ENCODE assay signal across 23 mouse cellular contexts in the genomic region with DNA sequence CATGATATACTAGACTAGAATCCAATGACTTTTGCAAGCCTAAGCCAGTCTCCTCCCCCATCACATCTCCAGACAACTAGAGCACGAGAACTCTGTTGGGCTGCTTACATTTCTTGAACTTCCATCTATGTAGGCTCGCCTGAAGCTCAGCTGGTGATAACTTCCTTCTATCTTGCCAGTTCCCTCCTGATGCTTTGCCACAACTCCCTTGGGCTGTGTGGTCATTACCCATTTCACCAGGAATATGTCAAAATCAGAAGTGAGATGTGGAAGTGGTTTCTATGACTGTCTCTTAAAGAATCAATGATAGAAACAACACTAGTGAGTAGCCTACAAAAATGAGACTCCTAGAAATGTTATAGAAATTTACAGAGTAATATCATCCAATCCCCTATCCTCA. TPM values are rescaled to one million over a fixed set of nuclear protein-coding genes. Genes with fewer than 3 reads are reported as not detected.
DNase-seq lines count a peak whose midpoint lies in the region; ATAC-seq and TF ChIP-seq lines count a peak whose summit lies in the region.
"Had no signal": no experiment of that assay in that cellular context is flagged by ENCODE, and none has a peak within 500 bp of the region (broad histone marks: within the 10 kb centered on the region; RNA-seq: fewer than 3 reads in every experiment).

No protein-coding gene starts in this region.

- peak; percentile 77 for ATAC-seq in megakaryocyte progenitor cell, adult 5-6 weeks (replicated peaks; ENCODE audit: poor library complexity)
- ATAC-seq: forebrain, postnatal 0 days; hindbrain, postnatal 0 days had no signal

- 67% methylated on average over 2 of the region's 2 CpGs for WGBS in lung, adult 2 months

- dilution Hi-C loops in CH12.LX (cut with MboI; ENCODE audit: extremely low pct_ligation_motif_present, extremely low pct_unique_long_range_greater_than_20kb, low sequenced_read_pairs) = no loop called here

- no peak for TF ChIP-seq RAD21 in CH12.LX (IDR thresholded peaks at IDR 0.05; ENCODE audit: low read depth, low read length)

- H3K79me2 ChIP-seq in CH12.LX (replicated peaks; ENCODE audit: control insufficient read depth, extremely low read depth, insufficient read depth, poor library complexity, severe bottlenecking) = no peaks in the 10 kb centered on the region

- no peaks in the 10 kb centered on the region for H3K9me3 ChIP-seq in CH12.LX (replicated peaks; ENCODE audit: low read length)
- H3K9me3 ChIP-seq: embryonic facial prominence, embryonic 12.5 days; heart, embryonic 10.5 days; hindbrain, embryonic 13.5 days had no signal

- no peaks in the 10 kb centered on the region for H3K36me3 ChIP-seq in CH12.LX (replicated peaks in 1 of 2; ENCODE audit: control insufficient read depth in 1 of 2, insufficient read depth in 1 of 2, low read length in 1 of 2)
- H3K36me3 ChIP-seq: embryonic facial prominence, embryonic 12.5 days; heart, embryonic 10.5 days; hindbrain, embryonic 13.5 days had no signal

- H3K9ac ChIP-seq in CH12.LX (ENCODE audit: insufficient read depth, low read depth) = no peak overlapping the region
- H3K9ac ChIP-seq: embryonic facial prominence, embryonic 12.5 days; forebrain, postnatal 0 days; hindbrain, embryonic 13.5 days had no signal

- H3K4me3 ChIP-seq in lung, adult 2 months (replicated peaks; ENCODE audit: extremely low read depth, low read depth, low read length) = no peak overlapping the region
- no peak overlapping the region for H3K4me3 ChIP-seq in CH12.LX (replicated peaks in 1 of 3; ENCODE audit: low read depth in 2 of 3, low read length in 2 of 3, poor library complexity in 1 of 3)
- H3K4me3 ChIP-seq: embryonic facial prominence, embryonic 12.5 days; gastrocnemius, adult 2 months; heart, embryonic 10.5 days; hindbrain, embryonic 13.5 days had no signal

- TF ChIP-seq POLR2A in lung, adult 2 months (IDR thresholded peaks at IDR 0.05; ENCODE audit: borderline replicate concordance, extremely low read depth, low read depth, low read length) = no peak
- no peak for TF ChIP-seq POLR2A in CH12.LX (IDR thresholded peaks at IDR 0.05; ENCODE audit: low read depth, low read length)

- no peaks in the 10 kb centered on the region for H3K4me1 ChIP-seq in lung, adult 2 months (ENCODE audit: control insufficient read depth, insufficient read depth, low read length)
- H3K4me1 ChIP-seq in CH12.LX (ENCODE audit: control insufficient read depth in 1 of 2, insufficient read depth in 2 of 2) = peaks cover under 1 to 18% of the 10 kb centered on the region in 2 experiments; a peak in 3 of 4 replicates
- H3K4me1 ChIP-seq: embryonic facial prominence, embryonic 12.5 days; heart, embryonic 10.5 days; hindbrain, embryonic 13.5 days had no signal

- in situ Hi-C loops in CH12.LX (cut with MboI; ENCODE audit: low pct_ligation_motif_present, low pct_unique_long_range_greater_than_20kb, low sequenced_read_pairs) = no loop called here

- no peaks in the 10 kb centered on the region for H3K27me3 ChIP-seq in CH12.LX (replicated peaks)
- H3K27me3 ChIP-seq: embryonic facial prominence, embryonic 12.5 days; hindbrain, embryonic 13.5 days had no signal

- DNase-seq in lung, postnatal 36 days = peak; percentile 26
- DNase-seq in lung, adult 2 months = no peak
- peak; percentile 52 for DNase-seq in CH12.LX (ENCODE audit: extremely low read depth)
- no peak for DNase-seq in frontal cortex, postnatal 10 days (ENCODE audit: low spot score in 2 of 2)
- no peak for DNase-seq in kidney, postnatal 36 days
- DNase-seq in adrenal gland, postnatal 10 days = no peak
- DNase-seq: adrenal gland, adult 2 months; cerebellum, adult 11 months; cerebellum, adult 8-10 months; cerebellum, postnatal 14 days; forebrain, postnatal 0 days; gastrocnemius, adult 2 months; gastrocnemius, postnatal 25 days; heart, adult 18-20 months; heart, postnatal 10 days had no signal

- no peak for TF ChIP-seq CTCF in lung, adult 2 months (IDR thresholded peaks at IDR 0.05; ENCODE audit: insufficient read depth, low read length)
- no peak for TF ChIP-seq CTCF in CH12.LX (conservative IDR thresholded peaks at IDR 0.05 in 1 of 2, IDR thresholded peaks at IDR 0.05 in 1 of 2; ENCODE audit: low read depth in 2 of 2, low read length in 2 of 2)

- peak; percentile 15; the same call in 1 of the 2 replicates for TF ChIP-seq EP300 in CH12.LX (IDR thresholded peaks at IDR 0.05; ENCODE audit: low read length)

- H3K27ac ChIP-seq in CH12.LX (ENCODE audit: insufficient read depth, low read depth) = no peak overlapping the region
- H3K27ac ChIP-seq: embryonic facial prominence, embryonic 12.5 days; gastrocnemius, adult 2 months; heart, embryonic 10.5 days; hindbrain, embryonic 13.5 days; hindbrain, postnatal 0 days had no signal

- no peak overlapping the region for H3K4me2 ChIP-seq in CH12.LX (ENCODE audit: insufficient read depth, low read depth, poor library complexity, severe bottlenecking)
- H3K4me2 ChIP-seq: embryonic facial prominence, embryonic 12.5 days; hindbrain, embryonic 13.5 days had no signal

TF ChIP-seq in CH12.LX, 34 proteins besides CTCF, POLR2A, EP300 and RAD21:
- no peak for TF ChIP-seq NRF1 (IDR thresholded peaks at IDR 0.05; ENCODE audit: low read depth, low read length)

RNA-seq across cellular contexts. Expression of gene Gpr141, which starts 56.9 kb away (rescaled TPM):
- polyA plus RNA-seq in lung, adult 2 months (2012; rRNA removed) = 0.46 and 1.5 TPM in 2 replicates
- total RNA-seq in CH12.LX (2012; rRNA removed) (0.17 TPM in 2 replicates), CH12.LX (2014; rRNA removed) (0.88 and 1.6 TPM in 2 replicates)
- polyA plus RNA-seq in CH12.LX (2012; ENCODE audit: insufficient read length, low read depth) = 0.37 and 0.60 TPM in 2 replicates
- 18.1 and 20.8 TPM in 2 replicates for total RNA-seq in megakaryocyte progenitor cell, adult 5-6 weeks (2015)
- total RNA-seq in megakaryocyte progenitor cell, adult 5-6 weeks (2017) = 24.5 and 24.9 TPM in 2 replicates
- under 1 TPM; 0.15 to 0.21 TPM for total RNA-seq in adrenal gland, postnatal 10 days (2021)
- total RNA-seq: ES-E14; gastrocnemius, adult 2 months; gastrocnemius, postnatal 25 days had no signal
- polyA plus RNA-seq: adrenal gland, adult 2 months; cortical plate, adult 2 months; forebrain, embryonic 11.5 days; forebrain, postnatal 0 days; hindbrain, embryonic 13.5 days had no signal

Comparison
In these comparisons a context has a peak if more than half of its experiments do, and no peak if none do; other contexts are left out.
1. DNase-seq: peak in lung, postnatal 36 days (single experiment) and CH12.LX (single experiment); none in lung, adult 2 months (single experiment), frontal cortex, postnatal 10 days (0 of 2), kidney, postnatal 36 days (0 of 2) and adrenal gland, postnatal 10 days (single experiment).
2. RNA of gene Gpr141, which starts 56.9 kb away (total RNA-seq): 18.1 to 24.9 TPM in megakaryocyte progenitor cell, adult 5-6 weeks; 0.17 to 1.6 TPM in CH12.LX and 0.15 to 0.21 TPM in adrenal gland, postnatal 10 days; every median in the first group is over 4 times any median in the second.